ENCODE assay signal across 21 mouse cellular contexts in the genomic region with DNA sequence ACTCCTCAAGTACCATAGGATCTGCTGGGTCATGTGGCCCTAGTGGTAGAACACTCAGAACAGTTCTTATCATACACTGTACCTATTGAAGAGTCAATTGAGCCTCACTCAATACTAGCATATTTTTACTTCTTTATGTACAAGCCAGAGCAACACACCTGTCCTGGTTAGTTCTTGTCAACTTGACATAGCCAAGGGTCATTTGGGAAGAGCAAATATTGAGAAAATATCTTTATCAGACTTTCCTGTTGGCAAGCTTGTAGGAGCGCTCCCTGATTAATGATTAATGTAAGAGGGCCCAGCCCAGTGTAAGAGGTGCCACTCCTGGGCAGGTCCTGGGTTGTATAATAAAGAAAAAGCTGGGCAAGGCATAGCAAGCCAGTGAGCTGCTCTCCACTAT.
A peak's percentile ranks its signal among the peaks of the same experiment; 100 is the strongest.
DNase-seq lines count a peak whose midpoint lies in the region; ATAC-seq and TF ChIP-seq lines count a peak whose summit lies in the region.
"Had no signal": no experiment of that assay in that cellular context is flagged by ENCODE, and none has a peak within 500 bp of the region (broad histone marks: within the 10 kb centered on the region; RNA-seq: fewer than 3 reads in every experiment).

No protein-coding gene starts in this region.

- ATAC-seq in liver, embryonic 12.5 days: no peak
- ATAC-seq in intestine, postnatal 0 days: peak; percentile 100
- peak; percentile 100 for ATAC-seq in lung, embryonic 16.5 days (ENCODE audit: low read depth)
- ATAC-seq in stomach, embryonic 15.5 days (ENCODE audit: insufficient read depth, low FRiP score, low read depth): peak; percentile 98
- no peak for ATAC-seq in megakaryocyte, adult 5-6 weeks (ENCODE audit: poor library complexity, severe bottlenecking)
- ATAC-seq: forebrain, embryonic 15.5 days; hindbrain, postnatal 0 days had no signal

- 39% methylated on average over 1 of the region's 1 CpGs for WGBS in liver, adult 2 months
- 80% methylated on average over 1 of the region's 1 CpGs for WGBS in liver, embryonic 12.5 days (ENCODE audit: insufficient replicate concordance)
- WGBS in intestine, postnatal 0 days: 25% methylated on average over 1 of the region's 1 CpGs
- 67% methylated on average over 1 of the region's 1 CpGs for WGBS in lung, embryonic 16.5 days
- WGBS in stomach, embryonic 15.5 days: 71% methylated on average over 1 of the region's 1 CpGs
- 95% methylated on average over 1 of the region's 1 CpGs for WGBS in forebrain, embryonic 10.5 days

- no peaks in the 10 kb centered on the region for H3K36me3 ChIP-seq in liver, adult 2 months (ENCODE audit: control insufficient read depth, insufficient read depth, low read length)
- H3K36me3 ChIP-seq in liver, embryonic 12.5 days: no peaks in the 10 kb centered on the region
- no peaks in the 10 kb centered on the region for H3K36me3 ChIP-seq in intestine, postnatal 0 days (ENCODE audit: control insufficient read depth, insufficient read depth)
- no peaks in the 10 kb centered on the region for H3K36me3 ChIP-seq in lung, embryonic 16.5 days (ENCODE audit: control insufficient read depth, insufficient read depth, low read length)
- no peaks in the 10 kb centered on the region for H3K36me3 ChIP-seq in stomach, embryonic 15.5 days
- no peaks in the 10 kb centered on the region for H3K36me3 ChIP-seq in forebrain, embryonic 10.5 days (replicated peaks)
- H3K36me3 ChIP-seq: forebrain, embryonic 15.5 days; liver, embryonic 13.5 days; midbrain, embryonic 10.5 days; neural tube, embryonic 13.5 days had no signal

- no peak overlapping the region for H3K4me2 ChIP-seq in liver, embryonic 12.5 days
- H3K4me2 ChIP-seq in intestine, postnatal 0 days (replicated peaks; ENCODE audit: low read depth): no peak overlapping the region
- H3K4me2 ChIP-seq in lung, embryonic 16.5 days (ENCODE audit: low read depth, low read length): no peak overlapping the region
- H3K4me2 ChIP-seq in stomach, embryonic 15.5 days: no peak overlapping the region
- H3K4me2 ChIP-seq: forebrain, embryonic 15.5 days; liver, embryonic 13.5 days; neural tube, embryonic 13.5 days had no signal

- no peak overlapping the region for H3K27ac ChIP-seq in liver, adult 2 months (replicated peaks; ENCODE audit: insufficient read depth, low read depth, low read length)
- H3K27ac ChIP-seq in liver, embryonic 12.5 days: no peak overlapping the region
- H3K27ac ChIP-seq in intestine, postnatal 0 days (ENCODE audit: low read depth, low read length): no peak overlapping the region
- no peak overlapping the region for H3K27ac ChIP-seq in lung, embryonic 16.5 days (ENCODE audit: low read length)
- H3K27ac ChIP-seq in stomach, embryonic 15.5 days: no peak overlapping the region
- no peak overlapping the region for H3K27ac ChIP-seq in forebrain, embryonic 10.5 days
- H3K27ac ChIP-seq: forebrain, embryonic 15.5 days; hindbrain, postnatal 0 days; liver, embryonic 13.5 days; midbrain, embryonic 10.5 days; neural tube, embryonic 13.5 days had no signal

- TF ChIP-seq CTCF in liver, adult 2 months (IDR thresholded peaks at IDR 0.05; ENCODE audit: low read depth, low read length): no peak
- TF ChIP-seq CTCF in intestine, postnatal 0 days (IDR thresholded peaks at IDR 0.05; ENCODE audit: low read depth): no peak

- H3K9me3 ChIP-seq in liver, embryonic 12.5 days (replicated peaks): no peaks in the 10 kb centered on the region
- no peaks in the 10 kb centered on the region for H3K9me3 ChIP-seq in intestine, postnatal 0 days (ENCODE audit: control insufficient read depth)
- H3K9me3 ChIP-seq in lung, embryonic 16.5 days (ENCODE audit: control insufficient read depth, low read length): no peaks in the 10 kb centered on the region
- H3K9me3 ChIP-seq in stomach, embryonic 15.5 days: no peaks in the 10 kb centered on the region
- H3K9me3 ChIP-seq in forebrain, embryonic 10.5 days: no peaks in the 10 kb centered on the region
- H3K9me3 ChIP-seq: forebrain, embryonic 15.5 days; liver, embryonic 13.5 days; midbrain, embryonic 10.5 days; neural tube, embryonic 13.5 days had no signal

- DNase-seq in liver, adult 2 months (ENCODE audit: extremely low read depth, low read depth, low spot score): peak; percentile 96
- DNase-seq in forebrain, embryonic 10.5 days (ENCODE audit: extremely low spot score, low spot score): no peak
- DNase-seq in heart, adult 9 months (ENCODE audit: low spot score in 2 of 2): no peak
- DNase-seq: adrenal gland, postnatal 10 days; B cell, adult 2 months; cerebellum, adult 11 months; cerebellum, postnatal 25 days; heart, adult 11 months; heart, postnatal 4 days; liver, embryonic 13.5 days; right cerebral cortex, postnatal 25 days; thymus, postnatal 4 days had no signal

- H3K4me3 ChIP-seq in liver, adult 2 months (ENCODE audit: insufficient read depth, low read depth, low read length): no peak overlapping the region
- H3K4me3 ChIP-seq in liver, embryonic 12.5 days: no peak overlapping the region
- H3K4me3 ChIP-seq in intestine, postnatal 0 days (ENCODE audit: low read depth, low read length): no peak overlapping the region
- H3K4me3 ChIP-seq in lung, embryonic 16.5 days (ENCODE audit: low read length): no peak overlapping the region
- H3K4me3 ChIP-seq in stomach, embryonic 15.5 days (replicated peaks): no peak overlapping the region
- H3K4me3 ChIP-seq in forebrain, embryonic 10.5 days: no peak overlapping the region
- H3K4me3 ChIP-seq: forebrain, embryonic 15.5 days; liver, embryonic 13.5 days; midbrain, embryonic 10.5 days; neural tube, embryonic 13.5 days had no signal

- TF ChIP-seq POLR2A in liver, adult 2 months (IDR thresholded peaks at IDR 0.05; ENCODE audit: extremely low read depth, insufficient read depth, low read length): no peak

- H3K9ac ChIP-seq in liver, adult 2 months (ENCODE audit: low read depth, low read length): no peak overlapping the region
- H3K9ac ChIP-seq in liver, embryonic 12.5 days: no peak overlapping the region
- no peak overlapping the region for H3K9ac ChIP-seq in intestine, postnatal 0 days (ENCODE audit: low read depth, low read length)
- no peak overlapping the region for H3K9ac ChIP-seq in lung, embryonic 16.5 days (ENCODE audit: low read length)
- no peak overlapping the region for H3K9ac ChIP-seq in stomach, embryonic 15.5 days
- H3K9ac ChIP-seq: forebrain, embryonic 15.5 days; liver, embryonic 13.5 days; neural tube, embryonic 13.5 days had no signal

- H3K4me1 ChIP-seq in liver, adult 2 months (ENCODE audit: control insufficient read depth, insufficient read depth, low read length): peaks cover 3% of the 10 kb centered on the region; the same call in 1 of the 2 replicates
- H3K4me1 ChIP-seq in liver, embryonic 12.5 days: no peaks in the 10 kb centered on the region
- H3K4me1 ChIP-seq in intestine, postnatal 0 days (replicated peaks; ENCODE audit: control insufficient read depth, insufficient read depth, low read length): no peaks in the 10 kb centered on the region
- no peaks in the 10 kb centered on the region for H3K4me1 ChIP-seq in lung, embryonic 16.5 days (replicated peaks; ENCODE audit: control insufficient read depth, insufficient read depth, low read length)
- no peaks in the 10 kb centered on the region for H3K4me1 ChIP-seq in stomach, embryonic 15.5 days
- no peaks in the 10 kb centered on the region for H3K4me1 ChIP-seq in forebrain, embryonic 10.5 days
- H3K4me1 ChIP-seq: forebrain, embryonic 15.5 days; liver, embryonic 13.5 days; midbrain, embryonic 10.5 days; neural tube, embryonic 13.5 days had no signal

- H3K27me3 ChIP-seq in liver, adult 2 months (ENCODE audit: control insufficient read depth, insufficient read depth, low read length): no peaks in the 10 kb centered on the region
- H3K27me3 ChIP-seq in liver, embryonic 12.5 days (replicated peaks): no peaks in the 10 kb centered on the region
- H3K27me3 ChIP-seq in intestine, postnatal 0 days (replicated peaks; ENCODE audit: control insufficient read depth, insufficient read depth, low read length): no peaks in the 10 kb centered on the region
- peaks cover 10% of the 10 kb centered on the region; the same call in 1 of the 2 replicates for H3K27me3 ChIP-seq in lung, embryonic 16.5 days (ENCODE audit: control insufficient read depth, insufficient read depth, low read depth, low read length)
- H3K27me3 ChIP-seq in stomach, embryonic 15.5 days (replicated peaks): no peaks in the 10 kb centered on the region
- H3K27me3 ChIP-seq in forebrain, embryonic 10.5 days (ENCODE audit: poor library complexity, severe bottlenecking): 0 out of 2 replicates have a peak, but pooled peaks cover 5% of the 10 kb centered on the region
- H3K27me3 ChIP-seq: forebrain, embryonic 15.5 days; liver, embryonic 13.5 days; neural tube, embryonic 13.5 days had no signal

- no peaks in the 10 kb centered on the region for H3K79me2 ChIP-seq in liver, adult 2 months (ENCODE audit: control insufficient read depth, insufficient read depth, low read length)

Comparison
In these comparisons a context has a peak if more than half of its experiments do, and no peak if none do; other contexts are left out.
1. ATAC-seq: peak in intestine, postnatal 0 days (single experiment), lung, embryonic 16.5 days (single experiment) and stomach, embryonic 15.5 days (single experiment); none in liver, embryonic 12.5 days (single experiment) and megakaryocyte, adult 5-6 weeks (single experiment).